Comparison of ENCODE assay signal across 8 mouse cellular contexts in genomic region chr4:32982716-32983175, GRCm38 (mm10). TPM values are rescaled to one million over a fixed set of nuclear protein-coding genes. Genes with fewer than 3 reads are reported as not detected.
DNase-seq lines count a peak whose midpoint lies in the region; ATAC-seq and TF ChIP-seq lines count a peak whose summit lies in the region.

Gene Rragd (plus strand): TSS chr4:32983037.

- TF ChIP-seq CTCF in hindbrain, postnatal 0 days (IDR thresholded peaks at IDR 0.05; ENCODE audit: low read depth), result no peak

- WGBS in hindbrain, postnatal 0 days, result under 1% methylated on average over 15 of the region's 18 CpGs
- WGBS in midbrain, embryonic 11.5 days, result under 1% methylated on average over 16 of the region's 18 CpGs

- H3K36me3 ChIP-seq in ES-E14 (ENCODE audit: control insufficient read depth, insufficient read depth, low read length, poor library complexity, severe bottlenecking), result no peaks in the 10 kb centered on the region
- no peaks in the 10 kb centered on the region for H3K36me3 ChIP-seq in hindbrain, postnatal 0 days (ENCODE audit: insufficient read depth, low read length)
- no peaks in the 10 kb centered on the region for H3K36me3 ChIP-seq in midbrain, embryonic 11.5 days (ENCODE audit: control insufficient read depth, insufficient read depth, low read length)

- in situ Hi-C loops in ES-E14 (cut with MboI; ENCODE audit: low sequenced_read_pairs in 2 of 2, unreplicated experiment in 2 of 2), result no loop called here

- H3K4me2 ChIP-seq in hindbrain, postnatal 0 days (ENCODE audit: low read depth, low read length), result peak within 1 kb of the TSS; percentile 96
- H3K4me2 ChIP-seq in midbrain, embryonic 11.5 days, result peak within 1 kb of the TSS; percentile 82

- peaks cover 4 to 25% of the 10 kb centered on the region in 2 experiments; a peak in 2 of 4 replicates for H3K4me1 ChIP-seq in ES-E14 (ENCODE audit: control insufficient read depth in 2 of 2, insufficient read depth in 2 of 2, low read length in 2 of 2, poor library complexity in 1 of 2)
- H3K4me1 ChIP-seq in hindbrain, postnatal 0 days (ENCODE audit: insufficient read depth, low read length), result 0 out of 2 replicates have a peak, but pooled peaks cover 7% of the 10 kb centered on the region
- H3K4me1 ChIP-seq in midbrain, embryonic 11.5 days (ENCODE audit: control insufficient read depth, insufficient read depth, low read length), result peaks cover 19% of the 10 kb centered on the region

- no peak for DNase-seq in ES-E14 (ENCODE audit: low read depth, low spot score)
- DNase-seq in brain, adult 2 months (ENCODE audit: low read depth, low spot score), result peak; percentile 74
- DNase-seq in gastrocnemius, postnatal 25 days, result peak; percentile 16
- peak; percentile 59 for DNase-seq in hindbrain, postnatal 0 days (ENCODE audit: low spot score)
- DNase-seq in left cerebral cortex, postnatal 25 days (ENCODE audit: low spot score in 2 of 2), result peak in 1 of 2 experiments; percentile 45
- peak; percentile 95 for DNase-seq in midbrain, embryonic 11.5 days (ENCODE audit: low spot score, missing footprints)
- peak; percentile 55 for DNase-seq in thymus, postnatal 0 days (ENCODE audit: low spot score)
- DNase-seq in ovary, postnatal 10 days (ENCODE audit: low spot score), result no peak

- H3K9ac ChIP-seq in ES-E14 (ENCODE audit: insufficient read depth, low read depth, low read length, poor library complexity, severe bottlenecking), result peak within 1 kb of the TSS; percentile 80
- peak within 1 kb of the TSS; percentile 72 for H3K9ac ChIP-seq in hindbrain, postnatal 0 days (replicated peaks; ENCODE audit: low read length)
- H3K9ac ChIP-seq in midbrain, embryonic 11.5 days (ENCODE audit: low read length), result peak within 1 kb of the TSS; percentile 98

- H3K4me3 ChIP-seq in ES-E14 (ENCODE audit: insufficient read depth in 1 of 2, low read depth in 1 of 2, low read length in 2 of 2, poor library complexity in 1 of 2, severe bottlenecking in 1 of 2), result peak within 1 kb of the TSS; percentile 79 to 80
- H3K4me3 ChIP-seq in hindbrain, postnatal 0 days (ENCODE audit: low read length), result peak within 1 kb of the TSS; percentile 93
- peak within 1 kb of the TSS; percentile 87 for H3K4me3 ChIP-seq in midbrain, embryonic 11.5 days (ENCODE audit: low read depth, low read length)

- H3K27me3 ChIP-seq in hindbrain, postnatal 0 days (ENCODE audit: insufficient read depth, low read length), result no peaks in the 10 kb centered on the region
- 0 out of 2 replicates have a peak, but pooled peaks cover 3% of the 10 kb centered on the region for H3K27me3 ChIP-seq in midbrain, embryonic 11.5 days (ENCODE audit: control insufficient read depth, insufficient read depth, low read length)

- peak; percentile 86 for ATAC-seq in hindbrain, postnatal 0 days
- ATAC-seq in midbrain, embryonic 11.5 days (ENCODE audit: low FRiP score), result peak; percentile 82

- no peaks in the 10 kb centered on the region for H3K9me3 ChIP-seq in ES-E14 (ENCODE audit: control insufficient read depth, insufficient read depth, low read depth, low read length)
- H3K9me3 ChIP-seq in hindbrain, postnatal 0 days (ENCODE audit: low read length), result no peaks in the 10 kb centered on the region
- no peaks in the 10 kb centered on the region for H3K9me3 ChIP-seq in midbrain, embryonic 11.5 days (ENCODE audit: control insufficient read depth, low read length)

- H3K27ac ChIP-seq in ES-E14 (ENCODE audit: insufficient read depth, low read depth, low read length, poor library complexity, severe bottlenecking), result peak within 1 kb of the TSS; percentile 4
- H3K27ac ChIP-seq in hindbrain, postnatal 0 days, result peak within 1 kb of the TSS; percentile 84
- H3K27ac ChIP-seq in midbrain, embryonic 11.5 days (ENCODE audit: low read depth, low read length), result peak within 1 kb of the TSS; percentile 94

- intact Hi-C loops in left cerebral cortex, postnatal 25 days (cut with DNase I), result no loop called here

TF ChIP-seq in ES-E14, 5 proteins besides CTCF, POLR2A, EP300 and RAD21:
- no peak for TF ChIP-seq CHD2 (IDR thresholded peaks at IDR 0.05; ENCODE audit: low read depth, low read length)
- no peak for TF ChIP-seq HCFC1 (IDR thresholded peaks at IDR 0.05; ENCODE audit: borderline replicate concordance, insufficient read depth, low read length)
- no peak for TF ChIP-seq MAFK (IDR thresholded peaks at IDR 0.05; ENCODE audit: insufficient read depth, low read depth, low read length)
- TF ChIP-seq ZNF384 (IDR thresholded peaks at IDR 0.05; ENCODE audit: low read depth, low read length), result no peak
- no peak for TF ChIP-seq ZC3H11A (IDR thresholded peaks at IDR 0.05; ENCODE audit: borderline replicate concordance, low read depth, low read length)

RNA-seq across cellular contexts. Expression of gene Rragd, which starts in this region (rescaled TPM):
- 14.4 and 15.0 TPM in 2 replicates for total RNA-seq in ES-E14 (2012; rRNA removed)
- 100 to 1,000 TPM; 126 to 165 TPM for total RNA-seq in gastrocnemius, postnatal 25 days (2021)
- 37.1 and 37.5 TPM in 2 replicates for total RNA-seq in hindbrain, postnatal 0 days (2014; rRNA removed)
- 26.1 and 29.3 TPM in 2 replicates for polyA plus RNA-seq in hindbrain, postnatal 0 days (2015; fragmentation: Nextera tagmentation; extraction: Ambion mirVana)
- total RNA-seq in left cerebral cortex, postnatal 25 days (2021), result 10 to 100 TPM; 84.7 to 88.3 TPM
- polyA plus RNA-seq in midbrain, embryonic 11.5 days (2014; fragmentation: Nextera tagmentation; extraction: Ambion mirVana), result 32.9 and 34.9 TPM in 2 replicates
- 10.1 and 12.5 TPM in 2 replicates for polyA plus RNA-seq in thymus, postnatal 0 days (2015; fragmentation: Nextera tagmentation; extraction: Ambion mirVana)

Comparison
In these comparisons a context has a peak if more than half of its experiments do, and no peak if none do; other contexts are left out.
1. DNase-seq: peak in brain, adult 2 months (single experiment), gastrocnemius, postnatal 25 days (single experiment), hindbrain, postnatal 0 days (single experiment), midbrain, embryonic 11.5 days (single experiment) and thymus, postnatal 0 days (single experiment); none in ES-E14 (single experiment) and ovary, postnatal 10 days (single experiment).
2. H3K27ac ChIP-seq: peak in every context shown above with its lines; median percentile 94 in midbrain, embryonic 11.5 days; 84 in hindbrain, postnatal 0 days; 4 in ES-E14.
3. Peak in every context shown above with its lines, with median percentiles within 50 percentile points of each other: H3K4me3 ChIP-seq and H3K9ac ChIP-seq.